Mouse (Mus musculus) frontal cortex, postnatal 36 days (tissue): ENCODE data around the gene Gm20662.
A peak's percentile ranks its signal among the peaks of the same experiment; 100 is the strongest.

Experiments used
- DNase-seq, 2 experiments: peaks; one replicate each; pipeline ENCODE4 v3.0.0; 2022; ENCODE audit warnings: low spot score in 2 of 2

Gm20662 gene

GRCm38 (mm10) chr9:108052885-108053664, 56.9 kb downstream of the Gm20662 start, which contains the start of gene Amigo3:
Gene Amigo3, plus strand, starts transcription at chr9:108053159.
- DNase-seq: peak; percentile 97 to 99

DNA sequence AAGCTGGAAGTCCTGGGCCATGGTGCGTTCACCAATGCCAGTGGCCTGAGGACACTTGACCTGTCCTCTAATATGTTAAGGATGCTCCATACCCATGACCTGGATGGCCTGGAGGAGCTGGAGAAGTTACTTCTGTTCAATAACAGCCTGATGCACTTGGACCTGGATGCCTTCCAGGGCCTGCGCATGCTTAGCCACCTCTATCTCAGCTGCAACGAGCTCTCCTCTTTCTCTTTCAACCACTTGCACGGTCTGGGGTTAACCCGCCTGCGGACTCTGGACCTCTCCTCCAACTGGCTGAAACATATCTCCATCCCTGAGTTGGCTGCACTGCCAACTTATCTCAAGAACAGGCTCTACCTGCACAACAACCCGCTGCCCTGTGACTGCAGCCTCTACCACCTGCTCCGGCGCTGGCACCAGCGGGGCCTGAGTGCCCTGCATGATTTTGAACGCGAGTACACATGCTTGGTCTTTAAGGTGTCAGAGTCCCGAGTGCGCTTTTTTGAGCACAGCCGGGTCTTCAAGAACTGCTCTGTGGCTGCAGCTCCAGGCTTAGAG, 57.6 kb downstream of the Gm20662 start:
- no peak for DNase-seq

DNA sequence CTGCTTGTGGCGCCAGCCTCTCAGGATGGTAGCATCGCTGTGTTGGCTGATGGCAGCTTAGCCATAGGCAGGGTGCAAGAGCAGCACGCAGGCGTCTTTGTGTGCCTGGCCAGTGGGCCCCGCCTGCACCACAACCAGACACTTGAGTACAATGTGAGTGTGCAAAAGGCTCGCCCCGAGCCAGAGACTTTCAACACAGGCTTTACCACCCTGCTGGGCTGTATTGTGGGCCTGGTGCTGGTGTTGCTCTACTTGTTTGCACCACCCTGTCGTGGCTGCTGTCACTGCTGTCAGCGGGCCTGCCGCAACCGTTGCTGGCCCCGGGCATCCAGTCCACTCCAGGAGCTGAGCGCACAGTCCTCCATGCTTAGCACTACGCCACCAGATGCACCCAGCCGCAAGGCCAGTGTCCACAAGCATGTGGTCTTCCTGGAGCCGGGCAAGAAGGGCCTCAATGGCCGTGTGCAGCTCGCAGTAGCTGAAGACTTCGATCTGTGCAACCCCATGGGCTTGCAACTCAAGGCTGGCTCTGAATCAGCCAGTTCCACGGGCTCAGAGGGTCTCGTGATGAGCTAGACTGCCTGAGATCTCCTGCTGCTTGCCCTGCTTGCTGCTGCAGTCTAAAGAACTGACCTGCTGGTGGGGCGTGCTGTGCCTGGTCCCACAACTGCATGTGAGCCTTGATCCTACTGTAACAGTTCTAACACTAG, 58.3 kb downstream of the Gm20662 start:
- no peak for DNase-seq

- no peak for DNase-seq
Observed at GRCm38 (mm10) chr9:108055061-108055460, 58.9 kb downstream of the Gm20662 start.

DNA sequence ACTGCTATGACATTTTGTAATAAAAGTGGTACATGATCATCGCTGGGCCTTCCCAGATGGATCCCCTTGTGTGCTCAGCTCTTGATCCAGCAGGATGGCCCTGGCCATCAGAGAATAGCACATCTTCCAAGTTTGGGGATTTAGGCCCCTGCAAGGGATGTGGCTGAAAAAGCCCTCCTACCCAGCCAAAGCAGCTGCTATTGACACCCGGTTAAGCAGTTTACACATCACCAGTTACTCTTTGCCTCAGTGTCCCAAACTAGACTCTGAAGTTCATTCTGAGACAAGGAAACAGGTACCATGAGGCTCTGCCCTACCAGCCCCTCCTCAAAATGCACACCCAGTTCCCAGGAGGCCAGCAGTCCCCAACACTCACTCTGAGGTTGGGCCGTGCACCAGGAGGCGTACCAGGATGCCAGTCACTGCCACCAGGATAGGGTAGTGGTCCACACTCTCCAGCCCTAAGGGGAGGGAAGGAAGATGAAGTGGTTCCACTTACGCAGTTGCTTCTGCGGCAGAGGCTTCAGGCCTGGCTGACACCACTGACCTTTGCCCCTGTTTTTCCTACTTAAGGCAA, 59.6 kb downstream of the Gm20662 start:
- no peak for DNase-seq

- DNase-seq: no peak
Observed at GRCm38 (mm10) chr9:108056361-108057261, 60.5 kb downstream of the Gm20662 start.

GRCm38 (mm10) chr9:108057262-108057562, 61.1 kb downstream of the Gm20662 start:
- DNase-seq: no peak

DNA sequence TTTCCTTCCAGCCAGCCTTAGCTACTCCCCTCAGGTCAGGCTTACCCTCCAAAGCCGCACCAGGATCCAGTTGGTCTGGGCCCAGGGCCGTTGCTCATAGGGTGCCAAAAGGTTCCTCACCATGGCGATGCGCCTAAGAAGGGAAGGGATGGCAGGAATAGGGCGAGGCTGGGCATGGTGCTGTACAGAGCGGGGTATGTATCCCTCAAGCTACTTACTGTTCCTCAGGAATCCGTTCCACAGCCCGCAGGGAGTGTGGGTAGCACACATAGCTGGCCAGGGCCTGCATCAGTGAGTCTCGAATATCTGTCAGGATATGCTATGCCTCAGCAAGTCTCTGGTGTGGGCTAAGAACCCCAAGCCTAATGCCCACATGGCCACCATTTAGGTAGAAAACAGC, 62.1 kb downstream of the Gm20662 start:
- DNase-seq: no peak

DNA sequence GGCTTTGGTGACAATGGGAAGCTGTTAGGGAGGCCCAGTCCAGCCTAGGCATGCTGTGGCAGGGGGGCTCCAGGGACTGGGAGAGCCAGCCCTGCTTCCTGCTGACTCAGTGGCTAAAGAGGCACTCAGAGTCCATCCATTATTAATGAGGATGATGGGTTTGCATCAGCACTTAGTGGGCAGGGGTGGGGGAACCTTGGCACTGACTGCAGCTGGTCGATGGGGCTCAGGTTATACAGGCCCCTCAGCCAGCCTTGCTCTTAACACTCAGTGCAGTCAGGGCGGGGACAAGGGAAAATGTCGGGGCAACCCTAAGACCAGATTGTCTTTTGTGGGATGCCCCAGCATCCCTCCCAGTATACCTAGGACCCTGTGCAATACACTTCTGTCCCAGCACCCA, 66.0 kb downstream of the Gm20662 start:
- no peak for DNase-seq

GRCm38 (mm10) chr9:108063361-108063760, 67.2 kb downstream of the Gm20662 start:
- DNase-seq: no peak

- DNase-seq: peak; percentile 65 to 79
Observed at GRCm38 (mm10) chr9:108065491-108066011, 69.4 kb downstream of the Gm20662 start.

- no peak for DNase-seq
Observed at GRCm38 (mm10) chr9:108067199-108067598, 71.0 kb downstream of the Gm20662 start.

DNA sequence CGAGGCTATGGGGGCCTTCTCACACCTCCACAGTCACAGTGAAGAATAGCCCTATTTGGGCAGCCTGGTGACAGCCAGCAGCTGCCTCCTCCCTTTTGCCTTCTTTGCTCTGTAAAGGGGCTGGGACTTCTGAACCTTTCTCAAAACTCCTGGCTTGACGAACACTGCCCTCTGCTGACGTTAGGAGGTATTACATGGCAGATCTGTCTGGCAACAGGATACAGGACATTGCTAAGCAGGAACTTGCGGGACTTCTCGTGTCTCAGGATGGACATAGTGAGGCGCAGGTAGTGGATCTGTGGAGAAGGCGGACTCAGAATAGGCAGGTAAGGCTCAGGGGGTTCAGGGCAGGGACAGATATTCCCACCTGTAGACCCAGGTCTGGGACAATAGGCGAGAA, 71.8 kb downstream of the Gm20662 start:
- peak; percentile 79 to 88 for DNase-seq

- DNase-seq: no peak
Observed at GRCm38 (mm10) chr9:108069007-108069406, 72.9 kb downstream of the Gm20662 start.

- DNase-seq: no peak
Observed at GRCm38 (mm10) chr9:108069529-108069928, 73.4 kb downstream of the Gm20662 start.

DNA sequence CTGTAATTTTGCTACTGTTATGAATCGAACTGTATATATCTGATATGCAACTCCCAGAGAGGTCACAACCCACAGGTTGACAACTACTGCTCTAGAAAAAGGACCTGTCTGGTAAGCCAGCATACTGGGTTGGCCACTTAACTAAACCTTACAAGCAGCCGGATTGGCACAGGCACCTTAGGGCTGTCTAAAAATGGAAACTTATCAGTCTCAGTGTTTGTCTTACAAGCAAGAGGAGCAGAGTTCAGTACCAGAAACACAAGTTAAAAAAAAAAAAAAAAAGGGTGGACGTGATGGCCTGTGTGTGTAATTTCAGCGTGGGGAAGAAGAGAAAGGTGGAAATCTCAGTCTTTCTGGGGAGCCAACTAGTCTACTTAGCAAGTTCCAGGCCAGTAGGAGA, 75.7 kb downstream of the Gm20662 start:
- DNase-seq: no peak

GRCm38 (mm10) chr9:108072481-108072924, 76.4 kb downstream of the Gm20662 start:
- DNase-seq: no peak

DNA sequence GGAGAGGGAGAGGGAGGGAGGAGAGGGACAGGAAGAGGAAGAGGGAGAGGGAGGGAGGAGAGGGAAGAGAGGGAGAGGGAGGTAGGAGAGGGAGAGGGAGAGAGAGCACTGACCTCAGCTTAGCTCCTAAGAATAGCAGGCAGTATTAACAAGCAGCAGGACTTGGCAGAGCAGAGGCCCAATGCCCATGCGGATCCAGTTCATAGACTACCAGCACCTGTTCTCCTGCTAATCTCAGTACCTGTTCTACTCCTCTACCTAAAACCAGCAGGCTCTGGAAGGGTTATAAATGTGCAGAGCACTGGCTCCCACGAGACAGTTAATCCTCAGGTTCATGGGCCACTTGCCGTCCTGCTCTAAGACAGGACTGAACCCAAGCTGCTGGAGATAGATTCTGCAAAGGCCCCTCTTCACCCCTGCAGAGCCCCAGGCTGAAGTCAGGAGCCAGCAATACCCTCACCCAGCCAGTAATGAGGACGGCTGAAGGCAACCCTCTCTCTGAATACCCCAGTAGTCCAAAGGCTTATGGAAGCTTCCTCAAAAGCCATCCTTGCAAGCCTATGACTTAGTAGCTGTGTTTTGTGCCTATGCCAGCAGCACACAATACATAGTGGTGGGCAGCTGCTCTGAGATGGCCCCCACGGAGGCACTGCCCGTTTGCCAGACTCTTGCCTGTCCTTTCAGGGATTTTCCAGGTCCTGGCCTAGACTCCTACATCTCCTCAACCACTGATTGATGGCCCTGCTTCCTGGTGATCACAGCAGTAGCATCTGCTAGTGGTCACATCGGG, 77.2 kb downstream of the Gm20662 start:
- no peak for DNase-seq

DNA sequence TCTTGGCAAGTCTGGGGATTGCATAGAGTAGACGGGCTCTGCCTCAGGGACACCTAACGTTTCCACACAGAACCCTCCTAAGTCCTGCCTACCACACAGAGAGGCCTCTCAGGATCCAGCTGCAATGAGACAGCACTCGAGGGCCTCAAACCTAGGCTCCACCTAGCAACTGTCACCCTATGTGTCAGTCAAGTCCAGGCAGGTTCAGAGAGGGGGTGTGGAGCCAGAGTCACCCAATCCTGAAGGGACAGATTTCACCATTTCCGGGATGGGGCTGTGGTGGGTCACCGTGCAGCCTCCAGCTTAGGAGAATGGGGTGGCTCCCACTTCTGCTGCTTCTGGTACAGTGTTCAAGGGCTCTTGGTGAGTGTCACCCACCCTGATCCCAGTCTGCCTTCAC, 84.0 kb downstream of the Gm20662 start, which contains the start of gene Mst1:
TSS of gene Mst1 (plus strand) at position 269 of the 400 bp plus-strand sequence.
- DNase-seq: no peak

GRCm38 (mm10) chr9:108082549-108082948, 86.4 kb downstream of the Gm20662 start:
- DNase-seq: no peak
